Mouse (Mus musculus): ENCODE results near the gene Dpp10. TPM values are rescaled to one million over a fixed set of nuclear protein-coding genes. Genes with fewer than 3 reads are reported as not detected.

Dpp10 gene
- polyA plus RNA-seq, 1 experiment = 0.24 TPM

- DNase-seq = no peak
- TF ChIP-seq CTCF (IDR thresholded peaks at IDR 0.05; ENCODE audit: borderline replicate concordance, control insufficient read depth, extremely low read depth, insufficient read depth, low read length, poor library complexity) (no peak), POLR2A (IDR thresholded peaks at IDR 0.05; ENCODE audit: control insufficient read depth, extremely low read depth, insufficient read depth, low read length, poor library complexity) (no peak)
- WGBS = 93% methylated on average over 1 of the region's 1 CpGs
- Histone ChIP-seq H3K36me3 (ENCODE audit: control insufficient read depth, insufficient read depth, low read length) (no peaks in the 10 kb centered on the region), H3K27ac (ENCODE audit: control insufficient read depth, insufficient read depth, low read length) (no peak overlapping the region), H3K4me1 (replicated peaks; ENCODE audit: control insufficient read depth, insufficient read depth, low read length) (no peaks in the 10 kb centered on the region), H3K4me3 (ENCODE audit: control insufficient read depth, insufficient read depth, low read length) (no peak overlapping the region), H3K27me3 (ENCODE audit: control insufficient read depth, insufficient read depth, low read length) (no peaks in the 10 kb centered on the region)
Measured at GRCm38 (mm10) chr1:123542496-123542895, 502.9 kb downstream of the Dpp10 start.

GRCm38 (mm10) chr1:123467729-123468128, 577.6 kb downstream of the Dpp10 start:
- no peaks in the 10 kb centered on the region for H3K27me3 ChIP-seq (ENCODE audit: control insufficient read depth, insufficient read depth, low read length)
- TF ChIP-seq POLR2A (IDR thresholded peaks at IDR 0.05; ENCODE audit: control insufficient read depth, extremely low read depth, insufficient read depth, low read length, poor library complexity) (no peak), CTCF (IDR thresholded peaks at IDR 0.05; ENCODE audit: borderline replicate concordance, control insufficient read depth, extremely low read depth, insufficient read depth, low read length, poor library complexity) (no peak)
- no peak overlapping the region for H3K4me3 ChIP-seq (ENCODE audit: control insufficient read depth, insufficient read depth, low read length)
- no peak overlapping the region for H3K27ac ChIP-seq (ENCODE audit: control insufficient read depth, insufficient read depth, low read length)
- H3K4me1 ChIP-seq (replicated peaks; ENCODE audit: control insufficient read depth, insufficient read depth, low read length) = no peaks in the 10 kb centered on the region
- DNase-seq = no peak
- WGBS = 52% methylated on average over 1 of the region's 1 CpGs
- H3K36me3 ChIP-seq (ENCODE audit: control insufficient read depth, insufficient read depth, low read length) = no peaks in the 10 kb centered on the region

DNA sequence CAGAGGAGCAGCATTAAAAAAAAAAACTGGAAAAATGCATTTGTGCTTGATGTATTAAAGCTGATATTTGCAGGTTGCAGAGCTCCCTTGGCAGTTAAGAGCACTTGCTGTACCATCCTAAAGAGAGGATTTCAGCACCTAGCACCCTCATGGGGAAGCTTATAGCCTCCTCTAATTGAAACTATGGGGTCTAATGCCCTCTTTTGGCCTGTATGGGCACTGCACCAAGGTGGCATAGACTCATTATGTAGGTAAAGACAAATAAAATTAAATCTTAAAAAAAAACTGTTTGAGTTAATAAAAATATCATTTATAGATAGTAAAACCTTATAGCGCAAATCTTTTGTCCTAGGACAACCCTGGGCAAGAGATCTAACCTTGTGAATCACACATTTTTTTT, 631.2 kb downstream of the Dpp10 start:
- TF ChIP-seq CTCF (IDR thresholded peaks at IDR 0.05; ENCODE audit: borderline replicate concordance, control insufficient read depth, extremely low read depth, insufficient read depth, low read length, poor library complexity) (no peak), POLR2A (IDR thresholded peaks at IDR 0.05; ENCODE audit: control insufficient read depth, extremely low read depth, insufficient read depth, low read length, poor library complexity) (no peak)
- Histone ChIP-seq H3K4me3 (ENCODE audit: control insufficient read depth, insufficient read depth, low read length) (no peak overlapping the region), H3K27ac (ENCODE audit: control insufficient read depth, insufficient read depth, low read length) (no peak overlapping the region), H3K4me1 (replicated peaks; ENCODE audit: control insufficient read depth, insufficient read depth, low read length) (no peaks in the 10 kb centered on the region), H3K36me3 (ENCODE audit: control insufficient read depth, insufficient read depth, low read length) (no peaks in the 10 kb centered on the region), H3K27me3 (ENCODE audit: control insufficient read depth, insufficient read depth, low read length) (no peaks in the 10 kb centered on the region)
- DNase-seq = no peak
- WGBS = 92% methylated on average over 1 of the region's 1 CpGs

GRCm38 (mm10) chr1:123351300-123351699, 694.1 kb downstream of the Dpp10 start:
- no peaks in the 10 kb centered on the region for H3K36me3 ChIP-seq (ENCODE audit: control insufficient read depth, insufficient read depth, low read length)
- DNase-seq = no peak
- WGBS = 89% methylated on average over 2 of the region's 2 CpGs
- no peak overlapping the region for H3K4me3 ChIP-seq (ENCODE audit: control insufficient read depth, insufficient read depth, low read length)
- no peaks in the 10 kb centered on the region for H3K4me1 ChIP-seq (replicated peaks; ENCODE audit: control insufficient read depth, insufficient read depth, low read length)
- no peak overlapping the region for H3K27ac ChIP-seq (ENCODE audit: control insufficient read depth, insufficient read depth, low read length)
- no peak for TF ChIP-seq CTCF (IDR thresholded peaks at IDR 0.05; ENCODE audit: borderline replicate concordance, control insufficient read depth, extremely low read depth, insufficient read depth, low read length, poor library complexity)
- no peak for TF ChIP-seq POLR2A (IDR thresholded peaks at IDR 0.05; ENCODE audit: control insufficient read depth, extremely low read depth, insufficient read depth, low read length, poor library complexity)
- H3K27me3 ChIP-seq (ENCODE audit: control insufficient read depth, insufficient read depth, low read length) = no peaks in the 10 kb centered on the region

- Histone ChIP-seq H3K4me1 (replicated peaks; ENCODE audit: control insufficient read depth, insufficient read depth, low read length) (no peaks in the 10 kb centered on the region), H3K27ac (ENCODE audit: control insufficient read depth, insufficient read depth, low read length) (no peak overlapping the region), H3K36me3 (ENCODE audit: control insufficient read depth, insufficient read depth, low read length) (no peaks in the 10 kb centered on the region), H3K27me3 (ENCODE audit: control insufficient read depth, insufficient read depth, low read length) (no peaks in the 10 kb centered on the region), H3K4me3 (ENCODE audit: control insufficient read depth, insufficient read depth, low read length) (no peak overlapping the region)
- TF ChIP-seq POLR2A (IDR thresholded peaks at IDR 0.05; ENCODE audit: control insufficient read depth, extremely low read depth, insufficient read depth, low read length, poor library complexity) (no peak), CTCF (IDR thresholded peaks at IDR 0.05; ENCODE audit: borderline replicate concordance, control insufficient read depth, extremely low read depth, insufficient read depth, low read length, poor library complexity) (no peak)
- DNase-seq = no peak
- 79% methylated on average over 1 of the region's 1 CpGs for WGBS
Measured at GRCm38 (mm10) chr1:123337877-123338276, 707.5 kb downstream of the Dpp10 start.

DNA sequence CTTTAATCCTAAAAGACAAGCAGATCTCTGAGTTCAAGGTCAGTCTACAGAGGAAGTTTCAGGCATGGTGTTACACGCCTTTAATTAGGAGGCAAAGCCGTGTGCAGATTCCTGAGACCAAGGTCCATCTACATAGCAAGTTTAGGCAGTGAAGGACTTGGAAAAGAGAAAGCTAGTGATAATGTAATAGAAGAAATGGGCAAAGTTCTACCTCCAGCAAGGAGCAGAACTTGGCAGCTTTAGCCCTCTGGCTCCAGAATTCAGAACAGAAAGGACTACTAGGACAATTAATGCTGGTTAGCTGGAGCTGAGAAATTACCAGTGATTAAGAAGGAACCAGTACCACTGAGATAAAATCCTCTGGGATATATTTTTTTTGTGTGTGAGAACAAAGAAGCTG, 728.5 kb downstream of the Dpp10 start:
- 94% methylated on average over 2 of the region's 2 CpGs for WGBS
- Histone ChIP-seq H3K27me3 (ENCODE audit: control insufficient read depth, insufficient read depth, low read length) (no peaks in the 10 kb centered on the region), H3K4me3 (ENCODE audit: control insufficient read depth, insufficient read depth, low read length) (no peak overlapping the region), H3K4me1 (replicated peaks; ENCODE audit: control insufficient read depth, insufficient read depth, low read length) (no peaks in the 10 kb centered on the region), H3K36me3 (ENCODE audit: control insufficient read depth, insufficient read depth, low read length) (no peaks in the 10 kb centered on the region), H3K27ac (ENCODE audit: control insufficient read depth, insufficient read depth, low read length) (no peak overlapping the region)
- no peak for DNase-seq
- TF ChIP-seq CTCF (IDR thresholded peaks at IDR 0.05; ENCODE audit: borderline replicate concordance, control insufficient read depth, extremely low read depth, insufficient read depth, low read length, poor library complexity) = no peak

Data from thymus, adult 2 months (tissue).